In genomic region chr8:3407417-3407816, GRCm38 (mm10) we compare ENCODE assay signal across 32 mouse cellular contexts. TPM values are rescaled to one million over a fixed set of nuclear protein-coding genes. Genes with fewer than 3 reads are reported as not detected.
DNase-seq lines count a peak whose midpoint lies in the region; ATAC-seq and TF ChIP-seq lines count a peak whose summit lies in the region.
"Had no signal": no experiment of that assay in that cellular context is flagged by ENCODE, and none has a peak within 500 bp of the region (broad histone marks: within the 10 kb centered on the region; RNA-seq: fewer than 3 reads in every experiment).

No protein-coding gene starts in this region.

- no peaks in the 10 kb centered on the region for H3K36me3 ChIP-seq in liver, embryonic 11.5 days (ENCODE audit: control insufficient read depth, insufficient read depth, low read length)
- H3K36me3 ChIP-seq in liver, embryonic 14.5 days (replicated peaks; ENCODE audit: control insufficient read depth, insufficient read depth, low read depth) = no peaks in the 10 kb centered on the region
- H3K36me3 ChIP-seq in stomach, postnatal 0 days (ENCODE audit: control insufficient read depth, insufficient read depth, low read length) = peaks cover under 1% of the 10 kb centered on the region; the same call in 1 of the 2 replicates
- H3K36me3 ChIP-seq in heart, embryonic 12.5 days = peaks cover 4% of the 10 kb centered on the region; the same call in 1 of the 2 replicates
- H3K36me3 ChIP-seq: forebrain, embryonic 12.5 days; forebrain, embryonic 15.5 days; hindbrain, embryonic 12.5 days; hindbrain, embryonic 15.5 days had no signal

- no peaks in the 10 kb centered on the region for H3K9me3 ChIP-seq in liver, embryonic 11.5 days (ENCODE audit: control insufficient read depth, low read length)
- H3K9me3 ChIP-seq in liver, embryonic 14.5 days (ENCODE audit: control insufficient read depth, low read length) = no peaks in the 10 kb centered on the region
- no peaks in the 10 kb centered on the region for H3K9me3 ChIP-seq in stomach, postnatal 0 days (ENCODE audit: control insufficient read depth, low read length)
- H3K9me3 ChIP-seq in heart, embryonic 12.5 days (replicated peaks) = no peaks in the 10 kb centered on the region; the same call in 1 of the 2 replicates
- H3K9me3 ChIP-seq: embryonic facial prominence, embryonic 10.5 days; embryonic facial prominence, embryonic 13.5 days; forebrain, embryonic 12.5 days; forebrain, embryonic 15.5 days; G1E; heart, embryonic 10.5 days; hindbrain, embryonic 12.5 days; hindbrain, embryonic 15.5 days had no signal

- TF ChIP-seq EP300 in liver, embryonic 14.5 days (IDR thresholded peaks at IDR 0.05; ENCODE audit: low read depth) = peak; percentile 49; the same call in 1 of the 2 replicates
- TF ChIP-seq EP300 in stomach, postnatal 0 days (optimal IDR thresholded peaks at IDR 0.05) = no peak

- no peak for TF ChIP-seq CTCF in liver, embryonic 14.5 days (IDR thresholded peaks at IDR 0.05; ENCODE audit: low read depth)
- no peak for TF ChIP-seq CTCF in stomach, postnatal 0 days (IDR thresholded peaks at IDR 0.05; ENCODE audit: low read depth)

- WGBS in liver, embryonic 11.5 days = 66% methylated on average over 3 of the region's 3 CpGs
- 33% methylated on average over 3 of the region's 3 CpGs for WGBS in liver, embryonic 14.5 days (ENCODE audit: insufficient replicate concordance)
- WGBS in stomach, postnatal 0 days = 63% methylated on average over 3 of the region's 3 CpGs
- WGBS in heart, embryonic 12.5 days = 65% methylated on average over 3 of the region's 3 CpGs

- no peak overlapping the region for H3K9ac ChIP-seq in liver, embryonic 11.5 days (ENCODE audit: low read depth, low read length)
- no peak overlapping the region for H3K9ac ChIP-seq in liver, embryonic 14.5 days (replicated peaks)
- no peak overlapping the region for H3K9ac ChIP-seq in stomach, postnatal 0 days (ENCODE audit: low read length)
- H3K9ac ChIP-seq in heart, embryonic 12.5 days = no peak overlapping the region
- H3K9ac ChIP-seq: embryonic facial prominence, embryonic 13.5 days; forebrain, embryonic 12.5 days; forebrain, embryonic 15.5 days; hindbrain, embryonic 12.5 days; hindbrain, embryonic 15.5 days had no signal

- peak; percentile 62 for ATAC-seq in liver, embryonic 11.5 days (replicated peaks; ENCODE audit: low FRiP score)
- peak; percentile 56 for ATAC-seq in liver, embryonic 14.5 days (ENCODE audit: insufficient read depth)
- peak; percentile 48 for ATAC-seq in megakaryocyte progenitor cell, adult 5-6 weeks (replicated peaks; ENCODE audit: poor library complexity)
- no peak for ATAC-seq in stomach, postnatal 0 days (ENCODE audit: low FRiP score, low TSS enrichment)
- ATAC-seq in heart, embryonic 12.5 days (ENCODE audit: insufficient number of reproducible peaks, low FRiP score) = no peak
- ATAC-seq: forebrain, embryonic 15.5 days; Patski had no signal

- H3K4me2 ChIP-seq in liver, embryonic 11.5 days = 0 out of 2 replicates have a peak overlapping the region, but pooled peaks have one; percentile 13
- peak overlapping the region; percentile 8; the same call in 1 of the 2 replicates for H3K4me2 ChIP-seq in liver, embryonic 14.5 days (ENCODE audit: low read depth)
- H3K4me2 ChIP-seq in stomach, postnatal 0 days (replicated peaks; ENCODE audit: low read depth) = no peak overlapping the region
- no peak overlapping the region for H3K4me2 ChIP-seq in heart, embryonic 12.5 days
- H3K4me2 ChIP-seq: embryonic facial prominence, embryonic 13.5 days; forebrain, embryonic 12.5 days; forebrain, embryonic 15.5 days; hindbrain, embryonic 12.5 days; hindbrain, embryonic 15.5 days had no signal

- no peak for DNase-seq in liver, embryonic 11.5 days (ENCODE audit: low spot score)
- DNase-seq in liver, embryonic 14.5 days (ENCODE audit: low read depth in 3 of 3, low spot score in 3 of 3) = no peak
- DNase-seq in stomach, postnatal 0 days (ENCODE audit: low spot score) = no peak
- no peak for DNase-seq in T-cell, adult 2 months (ENCODE audit: low spot score)
- DNase-seq in layer of hippocampus, adult 9-11 months = no peak
- DNase-seq: adrenal gland, adult 2 months; adrenal gland, postnatal 14 days; B cell, adult 2 months; cerebellum, adult 11-12 months; cerebellum, adult 8-10 months; cerebellum, postnatal 10 days; cerebellum, postnatal 36 days; embryo, embryonic 11 days; gastrocnemius, postnatal 25 days; heart, adult 2 months had no signal

- no peak overlapping the region for H3K27ac ChIP-seq in liver, embryonic 11.5 days (ENCODE audit: low read depth, low read length)
- H3K27ac ChIP-seq in liver, embryonic 14.5 days = no peak overlapping the region
- peak overlapping the region; percentile 18; the same call in 1 of the 2 replicates for H3K27ac ChIP-seq in stomach, postnatal 0 days (replicated peaks)
- H3K27ac ChIP-seq in heart, embryonic 12.5 days (ENCODE audit: poor library complexity, severe bottlenecking) = no peak overlapping the region
- H3K27ac ChIP-seq: embryonic facial prominence, embryonic 10.5 days; embryonic facial prominence, embryonic 13.5 days; forebrain, embryonic 12.5 days; forebrain, embryonic 15.5 days; heart, adult 2 months; heart, embryonic 10.5 days; hindbrain, embryonic 12.5 days; hindbrain, embryonic 15.5 days had no signal

- H3K27me3 ChIP-seq in liver, embryonic 11.5 days (replicated peaks; ENCODE audit: control insufficient read depth, insufficient read depth, low read length) = no peaks in the 10 kb centered on the region
- no peaks in the 10 kb centered on the region for H3K27me3 ChIP-seq in liver, embryonic 14.5 days (ENCODE audit: control insufficient read depth, insufficient read depth, low read length)
- no peaks in the 10 kb centered on the region for H3K27me3 ChIP-seq in stomach, postnatal 0 days (ENCODE audit: control insufficient read depth, insufficient read depth, low read length)
- no peaks in the 10 kb centered on the region for H3K27me3 ChIP-seq in heart, embryonic 12.5 days (replicated peaks)
- H3K27me3 ChIP-seq: CH12.LX; embryonic facial prominence, embryonic 13.5 days; forebrain, embryonic 12.5 days; forebrain, embryonic 15.5 days; hindbrain, embryonic 12.5 days; hindbrain, embryonic 15.5 days; Patski had no signal

- no peak overlapping the region for H3K4me3 ChIP-seq in liver, embryonic 11.5 days (ENCODE audit: low read depth, low read length)
- H3K4me3 ChIP-seq in liver, embryonic 14.5 days (ENCODE audit: insufficient read depth in 1 of 2, low read depth in 2 of 2, low read length in 2 of 2) = no peak overlapping the region
- no peak overlapping the region for H3K4me3 ChIP-seq in stomach, postnatal 0 days (ENCODE audit: low read depth, low read length)
- no peak overlapping the region for H3K4me3 ChIP-seq in heart, embryonic 12.5 days
- H3K4me3 ChIP-seq: embryonic facial prominence, embryonic 10.5 days; embryonic facial prominence, embryonic 13.5 days; erythroblast, embryonic 14.5 days; forebrain, embryonic 12.5 days; forebrain, embryonic 15.5 days; heart, adult 2 months; heart, embryonic 10.5 days; hindbrain, embryonic 12.5 days; hindbrain, embryonic 15.5 days had no signal

- H3K4me1 ChIP-seq in liver, embryonic 11.5 days (replicated peaks; ENCODE audit: control insufficient read depth, insufficient read depth, low read length) = peaks cover 31% of the 10 kb centered on the region
- H3K4me1 ChIP-seq in liver, embryonic 14.5 days (replicated peaks; ENCODE audit: control insufficient read depth in 2 of 2, insufficient read depth in 2 of 2, low read length in 1 of 2) = peaks cover 26 to 43% of the 10 kb centered on the region in 2 experiments
- peaks cover 2% of the 10 kb centered on the region; the same call in 1 of the 2 replicates for H3K4me1 ChIP-seq in stomach, postnatal 0 days (replicated peaks; ENCODE audit: control insufficient read depth, insufficient read depth)
- H3K4me1 ChIP-seq in heart, embryonic 12.5 days (replicated peaks) = peaks cover 20% of the 10 kb centered on the region
- H3K4me1 ChIP-seq: embryonic facial prominence, embryonic 13.5 days; forebrain, embryonic 12.5 days; forebrain, embryonic 15.5 days; hindbrain, embryonic 12.5 days; hindbrain, embryonic 15.5 days had no signal

RNA-seq across cellular contexts. Expression of gene Arhgef18, which starts 14.6 kb away (rescaled TPM):
- polyA plus RNA-seq in liver, embryonic 11.5 days (2014; fragmentation: Nextera tagmentation; extraction: Ambion mirVana) = 5.2 and 6.4 TPM in 2 replicates
- 3.4 and 3.6 TPM in 2 replicates for polyA plus RNA-seq in liver, embryonic 14.5 days (2012; rRNA removed)
- polyA plus RNA-seq in liver, embryonic 14.5 days (2014; fragmentation: Nextera tagmentation; extraction: Ambion mirVana) = 2.0 and 2.5 TPM in 2 replicates
- 22.6 and 28.9 TPM in 2 replicates for total RNA-seq in megakaryocyte progenitor cell, adult 5-6 weeks (2015)
- total RNA-seq in megakaryocyte progenitor cell, adult 5-6 weeks (2017) = 22.9 and 25.5 TPM in 2 replicates
- polyA plus RNA-seq in stomach, postnatal 0 days (2015; fragmentation: Nextera tagmentation; extraction: Ambion mirVana) = 5.5 TPM in 2 replicates
- polyA plus RNA-seq in heart, embryonic 12.5 days (2016; fragmentation: Nextera tagmentation; extraction: Ambion mirVana) = 7.1 and 8.2 TPM in 2 replicates

RNA-seq across cellular contexts. Expression of gene A430078G23Rik, which starts 54.2 kb away (rescaled TPM):
- 0.32 and 0.40 TPM in 2 replicates for polyA plus RNA-seq in liver, embryonic 11.5 days (2014; fragmentation: Nextera tagmentation; extraction: Ambion mirVana)
- 0.31 and 0.33 TPM in 2 replicates for polyA plus RNA-seq in liver, embryonic 14.5 days (2012; rRNA removed)
- 0.36 and 0.85 TPM in 2 replicates for polyA plus RNA-seq in liver, embryonic 14.5 days (2014; fragmentation: Nextera tagmentation; extraction: Ambion mirVana)
- total RNA-seq in megakaryocyte progenitor cell, adult 5-6 weeks (2015) = 6.6 and 10.0 TPM in 2 replicates
- 16.5 and 23.9 TPM in 2 replicates for total RNA-seq in megakaryocyte progenitor cell, adult 5-6 weeks (2017)
- 0.51 and 0.63 TPM in 2 replicates for polyA plus RNA-seq in stomach, postnatal 0 days (2015; fragmentation: Nextera tagmentation; extraction: Ambion mirVana)
- polyA plus RNA-seq in heart, embryonic 12.5 days (2016; fragmentation: Nextera tagmentation; extraction: Ambion mirVana) = not detected in 2 replicates
- total RNA-seq: CH12.LX; gastrocnemius, adult 8-10 months had no signal
- polyA plus RNA-seq: adrenal gland, adult 2 months; cortical plate, adult 2 months; embryonic facial prominence, embryonic 13.5 days; erythroblast, embryonic 14.5 days; heart, embryonic 14.5 days; heart, postnatal 0 days; hindbrain, embryonic 12.5 days; hindbrain, embryonic 15.5 days; Patski had no signal

Comparison
In these comparisons a context has a peak if more than half of its experiments do, and no peak if none do; other contexts are left out.
1. ATAC-seq: peak in liver, embryonic 11.5 days (single experiment), liver, embryonic 14.5 days (single experiment) and megakaryocyte progenitor cell, adult 5-6 weeks (single experiment); none in stomach, postnatal 0 days (single experiment) and heart, embryonic 12.5 days (single experiment).
2. H3K4me2 ChIP-seq: peak in liver, embryonic 11.5 days (single experiment) and liver, embryonic 14.5 days (single experiment); none in stomach, postnatal 0 days (single experiment) and heart, embryonic 12.5 days (single experiment).